ENCODE assay signal across 8 mouse cellular contexts in the genomic region with DNA sequence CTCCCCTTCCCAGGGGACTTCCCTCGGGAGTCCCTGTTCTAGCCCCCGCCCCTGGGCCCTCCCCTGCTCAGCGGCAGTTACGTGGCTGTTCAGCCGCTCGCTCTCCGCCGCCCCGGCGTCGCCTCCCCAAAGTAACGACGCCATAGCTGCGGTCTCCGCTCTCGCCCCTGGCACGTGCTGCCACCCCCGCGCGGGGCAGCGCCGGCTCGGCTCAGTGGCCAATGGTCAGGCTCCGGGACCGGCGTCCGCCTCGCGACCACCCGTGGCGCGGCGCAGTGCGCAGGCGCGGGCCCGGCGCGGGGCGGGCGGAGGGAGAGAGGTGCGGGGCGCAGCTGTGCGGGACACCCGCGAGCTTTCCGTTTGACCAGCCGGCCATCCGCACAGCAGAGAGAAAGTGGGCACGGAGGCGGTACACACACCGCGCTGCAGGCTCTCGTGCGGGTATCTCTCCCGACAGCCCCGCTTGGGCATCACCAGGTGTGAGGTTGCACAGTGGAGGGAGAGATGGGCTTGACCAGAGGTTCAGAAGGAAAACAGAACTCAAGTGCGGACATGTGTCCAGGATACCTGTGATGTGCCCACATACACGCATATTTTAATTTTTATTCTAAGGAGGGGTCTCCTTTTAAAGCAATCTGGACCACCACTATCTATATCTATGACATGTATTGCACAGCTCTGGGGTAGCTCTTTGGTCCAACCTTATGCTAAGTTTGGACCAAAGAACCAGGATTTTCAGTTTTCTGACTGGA. TPM values are rescaled to one million over a fixed set of nuclear protein-coding genes. Genes with fewer than 3 reads are reported as not detected.
DNase-seq lines count a peak whose midpoint lies in the region; ATAC-seq lines count a peak whose summit lies in the region.

Gene Ddx25 (minus strand): TSS at position 272 of the 752 bp plus-strand sequence.
Gene Pus3 (plus strand): TSS at position 339 of the 752 bp plus-strand sequence.

- WGBS in heart, embryonic 13.5 days, result 1% methylated on average over 57 of the region's 59 CpGs
- 1% methylated on average over 58 of the region's 59 CpGs for WGBS in embryonic facial prominence, embryonic 11.5 days
- under 1% methylated on average over 59 of the region's 59 CpGs for WGBS in hindbrain, embryonic 16.5 days
- 1% methylated on average over 57 of the region's 59 CpGs for WGBS in neural tube, embryonic 11.5 days

- intact Hi-C loops in heart, postnatal 36 days (cut with DNase I), result no loop called here
- intact Hi-C loops in left cerebral cortex, postnatal 4 days (cut with DNase I), result no loop called here

- DNase-seq in heart, postnatal 36 days, result no peak
- peak; percentile 28 for DNase-seq in adrenal gland, postnatal 10 days
- DNase-seq in embryonic facial prominence, embryonic 11.5 days (ENCODE audit: low spot score), result peak; percentile 68
- DNase-seq in left cerebral cortex, postnatal 4 days, result peak; percentile 84
- DNase-seq in neural tube, embryonic 11.5 days (ENCODE audit: low spot score), result peak; percentile 87
- peak; percentile 43 to 54 for DNase-seq in thymus, postnatal 36 days

- H3K27ac ChIP-seq in heart, embryonic 13.5 days (replicated peaks), result peak within 1 kb of the TSS; percentile 63
- no peak within 1 kb of the TSS; the same call in 1 of the 2 replicates for H3K27ac ChIP-seq in embryonic facial prominence, embryonic 11.5 days (replicated peaks; ENCODE audit: low read depth, low read length)
- peak within 1 kb of the TSS; percentile 89 for H3K27ac ChIP-seq in hindbrain, embryonic 16.5 days (ENCODE audit: low read depth, low read length)
- peak within 1 kb of the TSS; percentile 14; the same call in 1 of the 2 replicates for H3K27ac ChIP-seq in neural tube, embryonic 11.5 days (ENCODE audit: low read depth, low read length)

- peak within 1 kb of the TSS; percentile 73 for H3K4me3 ChIP-seq in heart, embryonic 13.5 days
- peak within 1 kb of the TSS; percentile 68 for H3K4me3 ChIP-seq in embryonic facial prominence, embryonic 11.5 days (ENCODE audit: low read depth, low read length)
- H3K4me3 ChIP-seq in hindbrain, embryonic 16.5 days (ENCODE audit: low read length), result peak within 1 kb of the TSS; percentile 64
- peak within 1 kb of the TSS; percentile 73 for H3K4me3 ChIP-seq in neural tube, embryonic 11.5 days (ENCODE audit: low read depth, low read length)

- ATAC-seq in heart, embryonic 13.5 days (ENCODE audit: extremely low read depth, insufficient number of reproducible peaks, low FRiP score, low TSS enrichment), result peak; percentile 67; the same call in 1 of the 2 replicates
- ATAC-seq in embryonic facial prominence, embryonic 11.5 days (replicated peaks; ENCODE audit: insufficient number of reproducible peaks, low FRiP score, low TSS enrichment, low read depth), result peak; percentile 86
- ATAC-seq in hindbrain, embryonic 16.5 days, result peak; percentile 87
- ATAC-seq in neural tube, embryonic 11.5 days (ENCODE audit: insufficient read depth, low FRiP score, low TSS enrichment), result peak; percentile 82

- peaks cover 29% of the 10 kb centered on the region for H3K4me1 ChIP-seq in heart, embryonic 13.5 days
- no peaks in the 10 kb centered on the region; the same call in 1 of the 2 replicates for H3K4me1 ChIP-seq in embryonic facial prominence, embryonic 11.5 days (ENCODE audit: control insufficient read depth, insufficient read depth, low read length)
- H3K4me1 ChIP-seq in hindbrain, embryonic 16.5 days (ENCODE audit: control insufficient read depth, insufficient read depth, low read depth, low read length), result peaks cover 11% of the 10 kb centered on the region
- H3K4me1 ChIP-seq in neural tube, embryonic 11.5 days (ENCODE audit: control insufficient read depth, insufficient read depth, low read length), result no peaks in the 10 kb centered on the region

- peaks cover 18% of the 10 kb centered on the region for H3K36me3 ChIP-seq in heart, embryonic 13.5 days
- H3K36me3 ChIP-seq in embryonic facial prominence, embryonic 11.5 days (replicated peaks; ENCODE audit: control insufficient read depth, insufficient read depth, low read depth, low read length), result no peaks in the 10 kb centered on the region
- H3K36me3 ChIP-seq in hindbrain, embryonic 16.5 days (ENCODE audit: control insufficient read depth, insufficient read depth, low read length), result peaks cover 12% of the 10 kb centered on the region
- no peaks in the 10 kb centered on the region for H3K36me3 ChIP-seq in neural tube, embryonic 11.5 days (ENCODE audit: control insufficient read depth, insufficient read depth, low read length)

- peak within 1 kb of the TSS; percentile 83 for H3K9ac ChIP-seq in heart, embryonic 13.5 days
- peak within 1 kb of the TSS; percentile 82 for H3K9ac ChIP-seq in embryonic facial prominence, embryonic 11.5 days (replicated peaks; ENCODE audit: low read length)
- H3K9ac ChIP-seq in hindbrain, embryonic 16.5 days (ENCODE audit: low read depth, low read length), result peak within 1 kb of the TSS; percentile 74
- peak within 1 kb of the TSS; percentile 70 for H3K9ac ChIP-seq in neural tube, embryonic 11.5 days (ENCODE audit: low read length)

- peak within 1 kb of the TSS; percentile 99 for H3K4me2 ChIP-seq in heart, embryonic 13.5 days
- H3K4me2 ChIP-seq in embryonic facial prominence, embryonic 11.5 days (ENCODE audit: low read depth, low read length), result peak within 1 kb of the TSS; percentile 96
- H3K4me2 ChIP-seq in hindbrain, embryonic 16.5 days (ENCODE audit: low read length), result peak within 1 kb of the TSS; percentile 96
- peak within 1 kb of the TSS; percentile 90 for H3K4me2 ChIP-seq in neural tube, embryonic 11.5 days (ENCODE audit: low read depth)

- H3K9me3 ChIP-seq in heart, embryonic 13.5 days, result no peaks in the 10 kb centered on the region
- no peaks in the 10 kb centered on the region for H3K9me3 ChIP-seq in embryonic facial prominence, embryonic 11.5 days (replicated peaks; ENCODE audit: control insufficient read depth, low read length)
- no peaks in the 10 kb centered on the region for H3K9me3 ChIP-seq in hindbrain, embryonic 16.5 days (ENCODE audit: control insufficient read depth, low read length)
- no peaks in the 10 kb centered on the region for H3K9me3 ChIP-seq in neural tube, embryonic 11.5 days (ENCODE audit: control insufficient read depth, low read length)

- H3K27me3 ChIP-seq in heart, embryonic 13.5 days (replicated peaks), result peaks cover 29% of the 10 kb centered on the region
- no peaks in the 10 kb centered on the region for H3K27me3 ChIP-seq in embryonic facial prominence, embryonic 11.5 days (ENCODE audit: control insufficient read depth, insufficient read depth, low read length)
- no peaks in the 10 kb centered on the region for H3K27me3 ChIP-seq in hindbrain, embryonic 16.5 days (replicated peaks; ENCODE audit: control insufficient read depth, insufficient read depth, low read length)
- no peaks in the 10 kb centered on the region for H3K27me3 ChIP-seq in neural tube, embryonic 11.5 days (ENCODE audit: control insufficient read depth, insufficient read depth, low read length)

RNA-seq across cellular contexts. Expression of gene Ddx25, which starts in this region (rescaled TPM):
- 1.4 and 1.5 TPM in 2 replicates for polyA plus RNA-seq in heart, embryonic 13.5 days (2015; fragmentation: Nextera tagmentation; extraction: Ambion mirVana)
- not detected for total RNA-seq in heart, postnatal 36 days (2021)
- under 1 TPM; 0.75 to 0.85 TPM for total RNA-seq in adrenal gland, postnatal 10 days (2021)
- polyA plus RNA-seq in embryonic facial prominence, embryonic 11.5 days (2014; fragmentation: Nextera tagmentation; extraction: Ambion mirVana), result 6.6 and 6.7 TPM in 2 replicates
- polyA plus RNA-seq in hindbrain, embryonic 16.5 days (2015; fragmentation: Nextera tagmentation; extraction: Ambion mirVana), result 28.6 and 30.1 TPM in 2 replicates
- total RNA-seq in left cerebral cortex, postnatal 4 days (2021), result 10 to 100 TPM; 17.7 to 19.0 TPM
- 11.3 and 11.4 TPM in 2 replicates for polyA plus RNA-seq in neural tube, embryonic 11.5 days (2014; fragmentation: Nextera tagmentation; extraction: Ambion mirVana)

RNA-seq across cellular contexts. Expression of gene Pus3, which starts in this region (rescaled TPM):
- polyA plus RNA-seq in heart, embryonic 13.5 days (2015; fragmentation: Nextera tagmentation; extraction: Ambion mirVana), result 12.0 and 13.6 TPM in 2 replicates
- 1 to 10 TPM; 6.6 to 6.7 TPM for total RNA-seq in heart, postnatal 36 days (2021)
- total RNA-seq in adrenal gland, postnatal 10 days (2021), result 10 to 100 TPM; 12.3 to 16.3 TPM
- polyA plus RNA-seq in embryonic facial prominence, embryonic 11.5 days (2014; fragmentation: Nextera tagmentation; extraction: Ambion mirVana), result 26.3 and 28.5 TPM in 2 replicates
- polyA plus RNA-seq in hindbrain, embryonic 16.5 days (2015; fragmentation: Nextera tagmentation; extraction: Ambion mirVana), result 14.1 and 15.2 TPM in 2 replicates
- total RNA-seq in left cerebral cortex, postnatal 4 days (2021), result 10 to 100 TPM; 14.4 to 14.5 TPM
- polyA plus RNA-seq in neural tube, embryonic 11.5 days (2014; fragmentation: Nextera tagmentation; extraction: Ambion mirVana), result 19.6 and 20.9 TPM in 2 replicates

Comparison
In these comparisons a context has a peak if more than half of its experiments do, and no peak if none do; other contexts are left out.
1. RNA of gene Ddx25 (total RNA-seq): 17.7 to 19.0 TPM in left cerebral cortex, postnatal 4 days; 0.75 to 0.85 TPM in adrenal gland, postnatal 10 days and not detected in heart, postnatal 36 days; every median in the first group is over 10 times any median in the second.
2. DNase-seq: peak in adrenal gland, postnatal 10 days (single experiment), embryonic facial prominence, embryonic 11.5 days (single experiment), left cerebral cortex, postnatal 4 days (single experiment), neural tube, embryonic 11.5 days (single experiment) and thymus, postnatal 36 days (2 of 2); none in heart, postnatal 36 days (0 of 2).
3. Peak in every context shown above with its lines, with median percentiles within 50 percentile points of each other: ATAC-seq, H3K4me2 ChIP-seq, H3K4me3 ChIP-seq and H3K9ac ChIP-seq.